Mouse (Mus musculus): ENCODE measurements at regions not wholly inside any gene's neighbourhood (a gene's known extent, or its start where the extent isn't known, plus 50 kb on each side); places are given as distances from the start of the nearest gene placed in this dataset.

DNA sequence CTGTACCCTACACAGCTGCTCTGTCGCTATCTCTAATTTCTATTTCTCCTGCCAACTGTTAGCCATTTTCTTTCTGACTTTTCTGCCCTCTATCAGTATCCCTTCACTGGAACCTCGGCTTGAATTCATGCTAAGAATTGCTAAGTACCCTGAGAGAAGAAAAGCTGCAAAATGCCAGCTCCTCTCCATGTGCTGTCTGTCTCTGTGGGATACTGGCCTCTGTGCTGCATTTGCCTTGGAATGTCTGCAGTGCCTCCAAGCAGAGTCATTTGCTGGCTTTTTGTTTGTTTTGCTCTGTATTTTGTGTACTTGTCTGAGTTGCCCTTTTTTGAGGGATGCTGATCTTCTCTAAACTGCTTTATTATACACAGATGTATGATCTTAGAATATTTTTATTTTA lies 215.5 kb downstream of the Akain1 start:
- Histone ChIP-seq H3K4me1 (ENCODE audit: control insufficient read depth, insufficient read depth, low read length) (no peaks in the 10 kb centered on the region), H3K27ac (ENCODE audit: insufficient read depth, low read length) (no peak overlapping the region), H3K4me3 (ENCODE audit: insufficient read depth, low read length) (no peak overlapping the region)
- no peak for TF ChIP-seq POLR2A (IDR thresholded peaks at IDR 0.05; ENCODE audit: extremely low read depth, insufficient read depth, low read length)
- TF ChIP-seq CTCF (IDR thresholded peaks at IDR 0.05; ENCODE audit: extremely low read depth, insufficient read depth, low read length) = no peak

DNA sequence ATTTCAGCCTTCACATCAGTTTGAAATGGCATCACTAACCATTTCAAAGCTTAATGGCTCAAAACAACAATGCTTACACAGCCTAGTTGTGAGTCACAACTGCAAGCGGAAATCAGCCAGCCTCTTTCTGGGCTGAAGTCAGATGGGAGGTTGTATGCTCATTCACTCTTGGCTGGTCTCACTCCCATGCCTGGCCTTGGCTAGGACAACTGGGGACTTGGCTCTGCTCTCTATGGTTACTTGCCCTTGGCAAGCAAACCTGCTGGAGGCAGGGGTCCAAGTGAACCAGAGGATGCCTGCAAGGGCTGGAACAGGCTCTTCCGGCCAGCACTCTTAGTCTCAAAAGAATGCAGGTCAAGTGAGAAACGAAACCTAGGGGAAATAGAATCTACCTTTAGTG lies 233.4 kb downstream of the Akain1 start:
- H3K4me1 ChIP-seq (ENCODE audit: control insufficient read depth, insufficient read depth, low read length) = no peaks in the 10 kb centered on the region
- TF ChIP-seq POLR2A (IDR thresholded peaks at IDR 0.05; ENCODE audit: extremely low read depth, insufficient read depth, low read length) = no peak
- TF ChIP-seq CTCF (IDR thresholded peaks at IDR 0.05; ENCODE audit: extremely low read depth, insufficient read depth, low read length) = no peak

DNA sequence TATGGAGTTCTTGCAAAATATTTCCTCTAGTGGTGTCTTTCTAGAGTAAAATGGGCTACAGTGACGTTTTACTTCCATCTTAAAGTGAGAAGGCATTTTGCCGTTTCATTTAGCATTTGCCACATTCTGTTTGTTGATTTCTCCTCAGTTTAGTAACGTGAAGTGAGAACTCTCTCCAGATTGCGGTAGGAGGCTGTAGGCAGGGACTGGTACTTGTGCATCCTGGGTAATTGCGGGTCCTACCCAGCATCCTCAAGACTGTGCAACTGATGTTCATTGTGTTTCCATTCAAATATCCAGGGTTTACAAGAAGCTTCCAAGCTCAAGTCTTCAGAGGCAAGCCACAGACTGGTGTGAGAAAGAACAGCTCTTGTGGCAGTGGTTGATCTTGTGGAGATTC lies 244.0 kb downstream of the Akain1 start:
- Histone ChIP-seq H3K27ac (ENCODE audit: insufficient read depth, low read length) (no peak overlapping the region), H3K4me1 (ENCODE audit: control insufficient read depth, insufficient read depth, low read length) (peaks cover 3% of the 10 kb centered on the region; the same call in 1 of the 2 replicates), H3K4me3 (ENCODE audit: insufficient read depth, low read length) (no peak overlapping the region)
- TF ChIP-seq CTCF (IDR thresholded peaks at IDR 0.05; ENCODE audit: extremely low read depth, insufficient read depth, low read length) = no peak
- no peak for TF ChIP-seq POLR2A (IDR thresholded peaks at IDR 0.05; ENCODE audit: extremely low read depth, insufficient read depth, low read length)

More for the DNA sequence above, 233.4 kb downstream of the Akain1 start:
- Histone ChIP-seq H3K27ac (ENCODE audit: insufficient read depth, low read length) (no peak overlapping the region), H3K4me3 (ENCODE audit: insufficient read depth, low read length) (no peak overlapping the region)

DNA sequence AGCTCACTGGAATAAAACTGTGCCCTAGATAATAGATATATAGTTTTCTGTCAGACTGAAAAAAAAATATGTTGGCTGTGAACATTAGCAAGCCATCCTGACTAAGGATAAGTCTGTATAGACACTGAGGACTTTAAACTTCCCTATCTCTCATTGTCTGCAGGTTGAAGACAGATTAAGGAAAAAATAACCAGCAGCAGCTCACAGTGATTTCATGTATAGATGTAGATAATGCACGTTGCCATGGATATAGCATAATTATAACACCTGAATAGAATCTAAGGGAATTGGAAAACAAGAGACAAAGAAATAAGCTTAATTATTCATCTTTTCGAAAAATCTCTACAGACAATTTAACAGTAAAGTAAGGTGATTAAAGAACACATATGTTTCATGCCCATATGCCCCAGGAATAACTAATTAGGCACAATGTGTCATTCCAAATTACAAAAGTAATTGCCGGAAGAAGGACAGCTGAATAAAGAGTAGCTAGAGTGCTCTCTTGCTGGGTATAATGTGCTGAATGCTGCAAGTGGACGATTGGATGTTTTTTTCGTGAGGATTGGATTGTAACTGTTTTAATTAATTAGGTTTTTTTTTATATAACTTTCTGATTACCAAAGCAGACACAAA lies 246.6 kb downstream of the Akain1 start:
- H3K4me3 ChIP-seq (ENCODE audit: insufficient read depth, low read length) = no peak overlapping the region
- no peak overlapping the region for H3K27ac ChIP-seq (ENCODE audit: insufficient read depth, low read length)
- no peak for TF ChIP-seq POLR2A (IDR thresholded peaks at IDR 0.05; ENCODE audit: extremely low read depth, insufficient read depth, low read length)
- H3K4me1 ChIP-seq (ENCODE audit: control insufficient read depth, insufficient read depth, low read length) = peaks cover 3% of the 10 kb centered on the region; the same call in 1 of the 2 replicates

DNA sequence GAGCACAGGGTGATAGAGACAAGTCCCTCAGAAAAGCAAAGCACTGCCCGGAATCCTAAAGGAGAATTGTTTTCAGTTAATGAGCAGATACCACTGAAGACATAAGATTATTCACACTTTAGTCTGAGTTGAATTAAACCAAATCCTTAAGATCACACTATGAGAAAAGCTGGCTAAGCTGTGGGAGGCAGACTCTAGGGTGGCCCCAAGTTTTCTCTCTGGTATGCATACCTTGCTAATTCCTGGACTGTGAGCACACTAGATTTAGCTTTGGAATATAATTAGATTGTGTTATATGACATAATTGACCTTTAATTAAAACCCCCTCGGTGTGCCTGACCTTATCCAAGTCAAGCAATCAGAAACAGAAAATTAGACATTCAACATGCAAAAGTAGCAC lies 247.3 kb downstream of the Akain1 start:
- no peak overlapping the region for H3K27ac ChIP-seq (ENCODE audit: insufficient read depth, low read length)
- no peak overlapping the region for H3K4me3 ChIP-seq (ENCODE audit: insufficient read depth, low read length)
- no peak for TF ChIP-seq POLR2A (IDR thresholded peaks at IDR 0.05; ENCODE audit: extremely low read depth, insufficient read depth, low read length)
- TF ChIP-seq CTCF (IDR thresholded peaks at IDR 0.05; ENCODE audit: extremely low read depth, insufficient read depth, low read length) = no peak
- H3K4me1 ChIP-seq (ENCODE audit: control insufficient read depth, insufficient read depth, low read length) = peaks cover 3% of the 10 kb centered on the region; the same call in 1 of the 2 replicates

DNA sequence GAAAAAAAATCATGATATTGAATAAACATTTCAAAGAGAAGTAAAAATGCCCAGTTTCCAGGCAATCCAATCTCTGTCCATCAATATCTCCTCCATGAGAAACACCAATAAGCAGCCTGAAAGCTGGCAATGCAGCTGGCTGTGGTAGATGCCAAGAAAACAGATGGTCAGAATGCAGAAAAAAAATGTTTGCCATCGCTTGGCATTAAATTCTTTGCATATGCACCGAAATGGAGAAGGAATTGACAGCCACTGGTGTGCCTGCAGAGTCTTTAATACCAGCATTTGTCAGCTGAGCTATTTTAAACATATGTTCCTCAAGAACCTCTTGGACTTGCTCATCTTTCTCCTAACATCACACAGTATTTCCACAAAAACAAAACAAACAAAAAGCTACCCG lies 256.2 kb downstream of the Akain1 start:
- Histone ChIP-seq H3K27ac (ENCODE audit: insufficient read depth, low read length) (no peak overlapping the region), H3K4me1 (ENCODE audit: control insufficient read depth, insufficient read depth, low read length) (no peaks in the 10 kb centered on the region), H3K4me3 (ENCODE audit: insufficient read depth, low read length) (no peak overlapping the region)
- no peak for TF ChIP-seq POLR2A (IDR thresholded peaks at IDR 0.05; ENCODE audit: extremely low read depth, insufficient read depth, low read length)
- no peak for TF ChIP-seq CTCF (IDR thresholded peaks at IDR 0.05; ENCODE audit: extremely low read depth, insufficient read depth, low read length)

DNA sequence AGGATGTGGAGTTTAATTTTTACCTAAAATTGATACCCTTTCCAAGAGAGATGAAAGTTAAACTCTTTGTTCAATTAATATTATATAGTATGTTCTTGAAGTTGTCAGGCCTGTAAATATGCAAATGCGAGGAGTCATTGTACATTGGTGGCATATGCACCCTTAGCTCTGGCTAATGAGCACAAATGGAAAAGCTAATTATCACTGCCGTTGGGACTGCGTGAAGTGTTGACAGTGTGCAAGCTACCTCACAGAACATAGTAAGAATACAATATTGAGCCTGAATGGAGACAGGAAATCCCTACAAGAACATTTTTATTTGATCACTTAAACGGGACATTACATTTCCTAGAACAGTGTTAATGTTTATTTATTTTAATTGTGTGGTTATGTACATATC lies 241.5 kb upstream of the Dlgap1 start:
- H3K27ac ChIP-seq (ENCODE audit: insufficient read depth, low read length) = no peak overlapping the region
- H3K4me1 ChIP-seq (ENCODE audit: control insufficient read depth, insufficient read depth, low read length) = no peaks in the 10 kb centered on the region
- no peak overlapping the region for H3K4me3 ChIP-seq (ENCODE audit: insufficient read depth, low read length)
- TF ChIP-seq CTCF (IDR thresholded peaks at IDR 0.05; ENCODE audit: extremely low read depth, insufficient read depth, low read length) (no peak), POLR2A (IDR thresholded peaks at IDR 0.05; ENCODE audit: extremely low read depth, insufficient read depth, low read length) (no peak)

DNA sequence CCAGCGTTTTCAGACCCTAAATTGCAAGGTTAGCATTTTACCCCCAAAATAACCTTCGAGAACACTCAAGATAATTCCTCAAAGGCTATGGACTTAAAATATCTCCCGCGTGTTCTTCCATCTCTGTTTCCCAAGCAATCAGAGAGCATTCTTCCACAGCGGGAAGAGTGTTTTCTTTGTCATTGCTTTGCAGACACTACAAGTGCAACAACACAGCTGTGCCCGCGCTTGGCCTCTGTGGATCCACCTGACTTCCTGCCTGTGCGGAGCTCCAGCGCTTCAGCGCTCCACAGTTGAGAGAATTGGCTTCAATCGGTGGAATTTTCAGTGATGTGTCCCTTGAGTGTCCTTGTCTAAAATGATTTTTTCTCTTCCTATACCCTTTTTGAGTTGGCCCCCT lies 235.9 kb upstream of the Dlgap1 start:
- Histone ChIP-seq H3K4me3 (ENCODE audit: insufficient read depth, low read length) (no peak overlapping the region), H3K27ac (ENCODE audit: insufficient read depth, low read length) (no peak overlapping the region), H3K4me1 (ENCODE audit: control insufficient read depth, insufficient read depth, low read length) (no peaks in the 10 kb centered on the region)
- TF ChIP-seq CTCF (IDR thresholded peaks at IDR 0.05; ENCODE audit: extremely low read depth, insufficient read depth, low read length) (no peak), POLR2A (IDR thresholded peaks at IDR 0.05; ENCODE audit: extremely low read depth, insufficient read depth, low read length) (no peak)

DNA sequence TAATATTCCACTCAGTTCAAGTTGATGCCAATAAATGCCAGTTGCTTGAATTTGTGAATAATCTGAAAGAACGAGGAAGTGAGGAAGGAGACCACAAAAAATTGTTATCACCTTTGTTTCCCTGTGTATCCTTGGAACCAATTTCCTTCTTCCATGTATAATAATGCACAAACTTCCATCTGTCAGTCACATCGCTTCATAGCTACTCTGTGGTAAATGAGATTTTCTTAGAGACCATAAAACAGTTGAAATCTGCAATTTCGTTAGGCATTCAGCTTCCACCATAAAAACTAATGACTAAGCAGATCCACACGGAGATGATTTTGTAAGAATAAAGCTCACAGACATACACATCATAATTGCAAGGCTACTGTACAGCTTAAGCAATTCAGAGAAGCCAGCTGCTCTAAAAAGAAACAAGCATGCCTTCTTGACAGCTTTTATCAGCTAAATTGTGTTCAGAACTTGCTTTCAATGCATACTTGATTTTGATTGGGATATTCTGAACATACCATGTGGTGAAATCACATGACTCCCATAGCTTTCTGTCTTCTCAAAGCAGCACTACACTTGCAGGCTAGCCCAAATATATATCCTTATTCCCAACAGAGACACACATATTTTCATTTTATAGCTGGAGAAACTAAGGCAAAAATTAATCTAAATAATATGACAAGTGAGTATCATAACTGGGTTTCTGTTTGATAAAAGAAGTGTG lies 232.3 kb upstream of the Dlgap1 start:
- Histone ChIP-seq H3K27ac (ENCODE audit: insufficient read depth, low read length) (no peak overlapping the region), H3K4me1 (ENCODE audit: control insufficient read depth, insufficient read depth, low read length) (no peaks in the 10 kb centered on the region), H3K4me3 (ENCODE audit: insufficient read depth, low read length) (no peak overlapping the region)
- TF ChIP-seq CTCF (IDR thresholded peaks at IDR 0.05; ENCODE audit: extremely low read depth, insufficient read depth, low read length) = no peak
- TF ChIP-seq POLR2A (IDR thresholded peaks at IDR 0.05; ENCODE audit: extremely low read depth, insufficient read depth, low read length) = no peak

DNA sequence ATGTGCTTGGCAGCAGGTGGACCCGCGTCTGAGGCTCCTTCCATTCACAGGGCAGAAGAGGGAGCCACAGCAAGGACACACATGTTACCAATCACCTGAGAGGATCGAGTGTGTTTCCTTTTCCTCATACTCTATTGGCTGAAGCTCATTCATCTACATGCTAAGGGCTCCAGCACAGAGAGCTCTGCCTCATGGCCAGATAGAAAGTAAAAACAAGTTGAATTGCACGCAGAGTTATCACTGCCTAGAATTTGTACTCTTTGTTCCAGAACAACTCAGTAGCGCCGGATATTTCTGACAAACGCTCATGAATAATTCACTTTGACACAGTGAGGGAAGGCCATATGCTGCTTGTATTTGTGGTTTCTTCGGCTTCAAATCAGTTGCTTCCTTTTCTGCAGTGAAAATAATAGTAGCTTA lies 199.9 kb upstream of the Dlgap1 start:
- Histone ChIP-seq H3K4me1 (ENCODE audit: control insufficient read depth, insufficient read depth, low read length) (peaks cover 14% of the 10 kb centered on the region), H3K4me3 (ENCODE audit: insufficient read depth, low read length) (no peak overlapping the region), H3K27ac (ENCODE audit: insufficient read depth, low read length) (no peak overlapping the region)
- TF ChIP-seq POLR2A (IDR thresholded peaks at IDR 0.05; ENCODE audit: extremely low read depth, insufficient read depth, low read length) (no peak), CTCF (IDR thresholded peaks at IDR 0.05; ENCODE audit: extremely low read depth, insufficient read depth, low read length) (no peak)

All from cortical plate, adult 2 months (tissue).